Mouse (Mus musculus) embryonic facial prominence, embryonic 13.5 days (tissue): ENCODE data around the gene Pomgnt1. TPM values are rescaled to one million over a fixed set of nuclear protein-coding genes. Genes with fewer than 3 reads are reported as not detected.

Experiments
- ATAC-seq: fragments of 200-750 bp; cut with Nextera tagmentation; 2 replicates; pipeline ENCODE4 v1.8.0; 2017; ENCODE audit warnings: low read depth; ENCODE audit not compliant: insufficient number of reproducible peaks, insufficient read depth, low FRiP score, low TSS enrichment
- H3K27ac ChIP-seq: fragments of 300-500 bp; sonication (generic); 2 replicates; pipeline ENCODE4 v1.5.1; 2015; ENCODE audit warnings: moderate library complexity, mild to moderate bottlenecking, inconsistent platforms
- H3K27me3 ChIP-seq: fragments of 300-500 bp; sonication (generic); 2 replicates; pipeline ENCODE4 v1.6.1; 2015; ENCODE audit warnings: mild to moderate bottlenecking, inconsistent platforms
- H3K36me3 ChIP-seq: fragments of 300-500 bp; sonication (generic); 2 replicates; pipeline ENCODE4 v1.6.1; 2015; ENCODE audit warnings: mild to moderate bottlenecking, inconsistent platforms
- H3K4me1 ChIP-seq: fragments of 300-500 bp; sonication (generic); 2 replicates; pipeline ENCODE4 v1.6.1; 2015; ENCODE audit warnings: inconsistent platforms
- H3K4me2 ChIP-seq: fragments of 300-500 bp; sonication (generic); 2 replicates; pipeline ENCODE4 v1.6.1; 2015; ENCODE audit warnings: moderate library complexity, mild to moderate bottlenecking, inconsistent platforms
- H3K4me3 ChIP-seq: fragments of 300-500 bp; sonication (generic); 2 replicates; pipeline ENCODE4 v1.5.1; 2015; ENCODE audit warnings: mild to moderate bottlenecking, inconsistent platforms
- H3K9ac ChIP-seq: fragments of 300-500 bp; sonication (generic); 2 replicates; pipeline ENCODE4 v1.6.1; 2015; ENCODE audit warnings: mild to moderate bottlenecking, inconsistent platforms
- H3K9me3 ChIP-seq: fragments of 300-500 bp; sonication (generic); 2 replicates; pipeline ENCODE4 v1.6.1; 2016; ENCODE audit warnings: inconsistent platforms
- WGBS: fragments of 180-500 bp; shearing (Covaris S2); methylation state at CpG from one replicate; pipeline ENCODE4 v1.1.7; 2015; ENCODE audit warnings: mixed read lengths; 5-methylcytosine and 5-hydroxymethylcytosine counted together
- polyA plus RNA-seq: library from polyadenylated mRNA; unstranded; fragments of >200 nt; fragmentation: Nextera tagmentation; extraction: Ambion mirVana; gene quantifications from 2 replicates; pipeline ENCODE4 v1.2.1, GENCODE M21; 2015

The Pomgnt1 gene
- polyA plus RNA-seq, 1 experiment from 2014 or later = 65.3 TPM

- WGBS = 60% methylated on average over 7 of the region's 7 CpGs
- peak overlapping the region; percentile 14 for H3K4me3 ChIP-seq
- H3K9ac ChIP-seq = peak overlapping the region; percentile 7; the same call in 1 of the 2 replicates
- H3K4me2 ChIP-seq = peak overlapping the region; percentile 51
- no peaks in the 10 kb centered on the region for H3K27me3 ChIP-seq
- H3K4me1 ChIP-seq = peaks cover 36% of the 10 kb centered on the region
- no peaks in the 10 kb centered on the region for H3K9me3 ChIP-seq
- no peaks in the 10 kb centered on the region for H3K36me3 ChIP-seq
- H3K27ac ChIP-seq = peak overlapping the region; percentile 68
- ATAC-seq = peak; percentile 23; the same call in 1 of the 2 replicates
Measured at GRCm38 (mm10) chr4:116175711-116176542, 52.3 kb downstream of the Pomgnt1 start.

GRCm38 (mm10) chr4:116176543-116176988 lies 52.9 kb downstream of the Pomgnt1 start:
- peak overlapping the region; percentile 51 for H3K4me2 ChIP-seq
- no peaks in the 10 kb centered on the region for H3K27me3 ChIP-seq
- H3K36me3 ChIP-seq = no peaks in the 10 kb centered on the region
- H3K4me1 ChIP-seq = peaks cover 36% of the 10 kb centered on the region
- ATAC-seq = peak; percentile 82
- H3K4me3 ChIP-seq = peak overlapping the region; percentile 14
- 9% methylated on average over 10 of the region's 10 CpGs for WGBS
- no peaks in the 10 kb centered on the region for H3K9me3 ChIP-seq
- H3K9ac ChIP-seq = peak overlapping the region; percentile 7; the same call in 1 of the 2 replicates
- H3K27ac ChIP-seq = peak overlapping the region; percentile 68

GRCm38 (mm10) chr4:116177140-116177539 lies 53.5 kb downstream of the Pomgnt1 start:
- H3K27me3 ChIP-seq = no peaks in the 10 kb centered on the region
- H3K4me1 ChIP-seq = peaks cover 36% of the 10 kb centered on the region
- H3K4me3 ChIP-seq = no peak overlapping the region
- no peaks in the 10 kb centered on the region for H3K9me3 ChIP-seq
- peak overlapping the region; percentile 51 for H3K4me2 ChIP-seq
- no peak for ATAC-seq
- WGBS = 14% methylated on average over 5 of the region's 5 CpGs
- H3K27ac ChIP-seq = peak overlapping the region; percentile 68
- no peaks in the 10 kb centered on the region for H3K36me3 ChIP-seq
- H3K9ac ChIP-seq = 0 out of 2 replicates have a peak overlapping the region, but pooled peaks have one; percentile 7

GRCm38 (mm10) chr4:116182079-116182478 lies 58.4 kb downstream of the Pomgnt1 start:
- no peaks in the 10 kb centered on the region for H3K9me3 ChIP-seq
- H3K4me3 ChIP-seq = no peak overlapping the region
- no peaks in the 10 kb centered on the region for H3K36me3 ChIP-seq
- no peak for ATAC-seq
- H3K9ac ChIP-seq = no peak overlapping the region
- H3K4me1 ChIP-seq = peaks cover 13% of the 10 kb centered on the region
- no peaks in the 10 kb centered on the region for H3K27me3 ChIP-seq
- no peak overlapping the region for H3K4me2 ChIP-seq
- 36% methylated on average over 3 of the region's 3 CpGs for WGBS
- H3K27ac ChIP-seq = no peak overlapping the region

GRCm38 (mm10) chr4:116182745-116183144 lies 59.1 kb downstream of the Pomgnt1 start:
- Histone ChIP-seq H3K4me2 (peak overlapping the region; percentile 54), H3K4me1 (peaks cover 10% of the 10 kb centered on the region)
- 4% methylated on average over 12 of the region's 12 CpGs for WGBS

GRCm38 (mm10) chr4:116185083-116185482 lies 61.4 kb downstream of the Pomgnt1 start:
- H3K9me3 ChIP-seq = no peaks in the 10 kb centered on the region
- no peak overlapping the region for H3K4me3 ChIP-seq
- no peak overlapping the region for H3K27ac ChIP-seq
- H3K9ac ChIP-seq = no peak overlapping the region
- no peaks in the 10 kb centered on the region for H3K27me3 ChIP-seq
- no peak for ATAC-seq
- H3K4me2 ChIP-seq = no peak overlapping the region
- whole genome bisulfite sequencing = 87% methylated on average over 4 of the region's 4 CpGs
- no peaks in the 10 kb centered on the region for H3K36me3 ChIP-seq
- peaks cover 10% of the 10 kb centered on the region for H3K4me1 ChIP-seq

More at GRCm38 (mm10) chr4:116182745-116183144, 59.1 kb downstream of the Pomgnt1 start:
- Histone ChIP-seq H3K9me3 (no peaks in the 10 kb centered on the region), H3K9ac (peak overlapping the region; percentile 54; the same call in 1 of the 2 replicates), H3K27ac (peak overlapping the region; percentile 51; the same call in 1 of the 2 replicates), H3K4me3 (peak overlapping the region; percentile 24), H3K36me3 (no peaks in the 10 kb centered on the region), H3K27me3 (no peaks in the 10 kb centered on the region)
- ATAC-seq = no peak

GRCm38 (mm10) chr4:116192286-116192835 lies 68.7 kb downstream of the Pomgnt1 start:
- Histone ChIP-seq H3K4me3 (no peak overlapping the region), H3K4me2 (no peak overlapping the region), H3K27ac (no peak overlapping the region), H3K27me3 (no peaks in the 10 kb centered on the region), H3K9ac (no peak overlapping the region), H3K9me3 (no peaks in the 10 kb centered on the region), H3K4me1 (no peaks in the 10 kb centered on the region), H3K36me3 (no peaks in the 10 kb centered on the region)
- WGBS = 30% methylated on average over 4 of the region's 4 CpGs
- no peak for ATAC-seq

GRCm38 (mm10) chr4:116193583-116194383 lies 70.1 kb downstream of the Pomgnt1 start:
- H3K4me3 ChIP-seq = no peak overlapping the region
- no peaks in the 10 kb centered on the region for H3K27me3 ChIP-seq
- ATAC-seq = no peak
- no peaks in the 10 kb centered on the region for H3K9me3 ChIP-seq
- H3K27ac ChIP-seq = no peak overlapping the region
- H3K36me3 ChIP-seq = no peaks in the 10 kb centered on the region
- H3K4me2 ChIP-seq = no peak overlapping the region
- H3K4me1 ChIP-seq = no peaks in the 10 kb centered on the region
- no peak overlapping the region for H3K9ac ChIP-seq
- WGBS = 70% methylated on average over 9 of the region's 9 CpGs

GRCm38 (mm10) chr4:116198422-116198821 lies 74.8 kb downstream of the Pomgnt1 start:
- no peaks in the 10 kb centered on the region for H3K9me3 ChIP-seq
- 81% methylated on average over 2 of the region's 2 CpGs for WGBS
- no peak overlapping the region for H3K9ac ChIP-seq
- H3K27ac ChIP-seq = no peak overlapping the region
- H3K4me2 ChIP-seq = no peak overlapping the region
- 0 out of 2 replicates have a peak, but pooled peaks cover 4% of the 10 kb centered on the region for H3K4me1 ChIP-seq
- no peak overlapping the region for H3K4me3 ChIP-seq
- no peak for ATAC-seq
- no peaks in the 10 kb centered on the region for H3K27me3 ChIP-seq
- no peaks in the 10 kb centered on the region for H3K36me3 ChIP-seq

- no peaks in the 10 kb centered on the region for H3K27me3 ChIP-seq
- no peak overlapping the region for H3K9ac ChIP-seq
- H3K4me3 ChIP-seq = no peak overlapping the region
- H3K4me2 ChIP-seq = no peak overlapping the region
- H3K9me3 ChIP-seq = no peaks in the 10 kb centered on the region
- H3K27ac ChIP-seq = no peak overlapping the region
- ATAC-seq = no peak
- H3K4me1 ChIP-seq = no peaks in the 10 kb centered on the region
- no peaks in the 10 kb centered on the region for H3K36me3 ChIP-seq
- WGBS = 59% methylated on average over 3 of the region's 3 CpGs
Measured at GRCm38 (mm10) chr4:116204422-116204821, 80.8 kb downstream of the Pomgnt1 start.

- no peaks in the 10 kb centered on the region for H3K27me3 ChIP-seq
- WGBS = 86% methylated on average over 4 of the region's 4 CpGs
- H3K4me1 ChIP-seq = no peaks in the 10 kb centered on the region
- H3K9me3 ChIP-seq = no peaks in the 10 kb centered on the region
- H3K4me3 ChIP-seq = no peak overlapping the region
- no peaks in the 10 kb centered on the region for H3K36me3 ChIP-seq
- H3K27ac ChIP-seq = no peak overlapping the region
- H3K4me2 ChIP-seq = no peak overlapping the region
- H3K9ac ChIP-seq = no peak overlapping the region
- ATAC-seq = no peak
Measured at GRCm38 (mm10) chr4:116206531-116206930, 82.9 kb downstream of the Pomgnt1 start.
